Mouse (Mus musculus) embryonic facial prominence, embryonic 15.5 days (tissue): ENCODE results near the gene Zfp628. TPM values are rescaled to one million over a fixed set of nuclear protein-coding genes. Genes with fewer than 3 reads are reported as not detected.
A peak's percentile ranks its signal among the peaks of the same experiment; 100 is the strongest.

Experiments used
- ATAC-seq: fragments of 200-750 bp; cut with Nextera tagmentation; 2 replicates; pipeline ENCODE4 v1.8.0; 2017; ENCODE audit warnings: low read depth, moderate TSS enrichment; ENCODE audit not compliant: insufficient number of reproducible peaks, low FRiP score, low TSS enrichment
- H3K27ac ChIP-seq: fragments of 300-500 bp; sonication (generic); replicated peaks from 2 replicates; pipeline ENCODE4 v1.5.1; 2015; ENCODE audit warnings: mild to moderate bottlenecking, inconsistent platforms
- H3K27me3 ChIP-seq: fragments of 300-500 bp; sonication (generic); 2 replicates; pipeline ENCODE4 v1.6.1; 2015; ENCODE audit warnings: inconsistent platforms
- H3K36me3 ChIP-seq: fragments of 300-500 bp; sonication (generic); 2 replicates; pipeline ENCODE4 v1.6.1; 2015; ENCODE audit warnings: mild to moderate bottlenecking, inconsistent platforms
- H3K4me1 ChIP-seq: fragments of 300-500 bp; sonication (generic); 2 replicates; pipeline ENCODE4 v1.6.1; 2015; ENCODE audit warnings: inconsistent platforms
- H3K4me2 ChIP-seq: fragments of 300-500 bp; sonication (generic); replicated peaks from 2 replicates; pipeline ENCODE4 v1.6.1; 2015; ENCODE audit warnings: mild to moderate bottlenecking, inconsistent platforms
- H3K4me3 ChIP-seq: fragments of 300-500 bp; sonication (generic); replicated peaks from 2 replicates; pipeline ENCODE4 v1.5.1; 2015; ENCODE audit warnings: mild to moderate bottlenecking, inconsistent platforms
- H3K9ac ChIP-seq: fragments of 300-500 bp; sonication (generic); 2 replicates; pipeline ENCODE4 v1.6.1; 2015; ENCODE audit warnings: inconsistent platforms
- H3K9me3 ChIP-seq: fragments of 300-500 bp; sonication (generic); replicated peaks from 2 replicates; pipeline ENCODE4 v1.6.1; 2016; ENCODE audit warnings: inconsistent platforms
- WGBS: fragments of 180-500 bp; shearing (Covaris S2); methylation state at CpG from one replicate; pipeline ENCODE4 v1.1.7; 2015; 5-methylcytosine and 5-hydroxymethylcytosine counted together
- polyA plus RNA-seq: library from polyadenylated mRNA; unstranded; fragments of >200 nt; fragmentation: Nextera tagmentation; extraction: Ambion mirVana; gene quantifications from 2 replicates; pipeline ENCODE4 v1.2.1, GENCODE M21; 2015

Gene Zfp628
- polyA plus RNA-seq, 1 experiment from 2014 or later: 4.9 TPM

DNA sequence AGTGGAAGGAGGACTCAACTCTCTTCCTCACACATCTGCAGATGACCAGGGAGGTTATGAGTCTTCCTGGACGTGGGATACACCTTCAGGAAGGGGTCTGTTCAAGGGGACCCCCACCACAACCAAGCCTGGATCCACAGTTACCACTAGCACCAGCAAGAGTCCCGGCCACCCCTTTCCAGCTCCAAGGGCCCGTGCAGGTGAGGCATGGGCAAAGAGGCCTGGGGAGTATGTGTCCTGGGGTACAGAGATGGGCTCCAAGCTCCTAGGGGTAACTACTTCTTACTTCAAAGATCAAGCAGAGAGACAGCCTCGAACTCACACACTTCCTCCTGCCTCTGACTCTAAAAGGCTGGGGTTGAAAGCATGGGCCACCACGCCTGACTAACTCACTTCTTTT is 27.7 kb downstream of the Zfp628 start:
- no peaks in the 10 kb centered on the region for H3K36me3 ChIP-seq
- 47% methylated on average over 5 of the region's 5 CpGs for WGBS
- H3K4me2 ChIP-seq: no peak overlapping the region
- no peak for ATAC-seq
- no peaks in the 10 kb centered on the region for H3K27me3 ChIP-seq
- H3K27ac ChIP-seq: no peak overlapping the region
- 0 out of 2 replicates have a peak, but pooled peaks cover 5% of the 10 kb centered on the region for H3K4me1 ChIP-seq
- no peak overlapping the region for H3K4me3 ChIP-seq
- no peak overlapping the region for H3K9ac ChIP-seq
- H3K9me3 ChIP-seq: no peaks in the 10 kb centered on the region

DNA sequence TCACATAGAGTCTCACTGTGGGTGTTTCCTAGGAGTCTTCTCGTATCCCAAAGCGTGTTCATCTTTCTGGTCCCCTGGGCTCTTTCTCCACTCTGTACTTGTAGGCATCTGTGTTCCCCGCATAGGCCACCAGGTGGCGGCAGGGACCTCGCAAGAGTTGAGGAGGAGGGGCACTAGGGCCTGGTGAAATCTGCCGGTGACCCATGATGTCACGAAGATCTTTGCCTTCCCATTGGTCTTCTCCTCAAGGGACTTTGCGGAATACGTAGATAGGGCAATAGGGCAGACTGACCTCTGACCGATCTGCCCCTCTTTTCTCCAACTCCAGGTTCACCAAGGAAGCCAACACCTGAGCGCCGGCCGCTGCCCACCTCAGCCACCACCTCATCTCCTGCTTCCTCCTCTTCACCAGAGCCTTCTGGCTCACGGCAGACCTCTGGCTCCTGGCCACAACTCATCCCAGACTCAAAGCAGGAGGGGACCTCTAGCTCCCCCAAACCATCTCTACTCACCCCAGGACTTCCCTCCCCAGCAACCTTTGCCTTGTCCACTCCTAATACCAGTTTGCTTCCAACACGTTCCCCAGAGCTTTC is 28.3 kb downstream of the Zfp628 start:
- H3K4me3 ChIP-seq: peak overlapping the region; percentile 33
- H3K9ac ChIP-seq: no peak overlapping the region; the same call in 1 of the 2 replicates
- WGBS: 18% methylated on average over 15 of the region's 15 CpGs
- H3K4me2 ChIP-seq: peak overlapping the region; percentile 58
- no peaks in the 10 kb centered on the region for H3K27me3 ChIP-seq
- H3K36me3 ChIP-seq: no peaks in the 10 kb centered on the region
- H3K9me3 ChIP-seq: no peaks in the 10 kb centered on the region
- 0 out of 2 replicates have a peak, but pooled peaks cover 5% of the 10 kb centered on the region for H3K4me1 ChIP-seq
- peak; percentile 80 for ATAC-seq
- no peak overlapping the region for H3K27ac ChIP-seq

DNA sequence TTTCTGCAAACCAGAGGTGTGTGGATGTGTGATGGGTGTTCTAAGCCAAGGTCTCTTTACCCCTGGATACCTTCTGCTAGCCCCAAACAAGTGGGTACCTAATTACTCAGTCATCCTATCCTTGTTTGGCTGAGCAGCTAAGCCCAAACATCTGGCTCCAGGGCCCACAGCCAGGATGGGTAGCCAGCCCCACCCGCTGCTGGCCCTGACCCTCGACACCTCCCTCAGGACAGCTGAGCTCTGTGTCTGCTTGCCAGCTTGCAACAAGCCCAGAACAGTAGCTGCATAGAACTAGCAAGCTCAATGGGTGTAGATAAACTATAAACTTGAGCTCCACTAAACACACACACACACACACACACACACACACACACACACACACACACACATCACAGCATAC is 32.8 kb downstream of the Zfp628 start:
- Histone ChIP-seq H3K4me3 (no peak overlapping the region), H3K9me3 (no peaks in the 10 kb centered on the region), H3K27ac (no peak overlapping the region), H3K36me3 (no peaks in the 10 kb centered on the region), H3K4me2 (no peak overlapping the region), H3K4me1 (0 out of 2 replicates have a peak, but pooled peaks cover 5% of the 10 kb centered on the region), H3K27me3 (no peaks in the 10 kb centered on the region), H3K9ac (no peak overlapping the region)
- WGBS: 24% methylated on average over 2 of the region's 2 CpGs
- no peak for ATAC-seq

DNA sequence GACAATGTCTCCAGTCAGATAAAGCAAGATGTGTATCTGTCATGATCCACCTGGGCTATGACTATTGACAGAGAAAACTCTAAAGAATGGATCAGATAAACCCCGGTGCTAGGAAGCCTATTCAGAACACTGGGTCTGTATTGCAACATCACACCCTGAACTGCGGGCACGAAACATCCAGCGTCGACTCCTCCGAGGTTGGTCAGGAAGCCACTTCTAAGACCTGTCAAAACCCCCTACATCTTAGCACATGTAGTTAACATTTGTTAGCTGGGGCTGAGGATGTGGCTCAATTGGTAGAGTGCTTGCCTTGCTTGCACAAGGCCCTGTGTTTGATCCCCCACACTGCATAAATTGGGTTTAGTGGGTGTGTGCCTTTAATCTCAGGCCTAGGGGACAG is 33.4 kb downstream of the Zfp628 start:
- no peak overlapping the region for H3K9ac ChIP-seq
- 67% methylated on average over 6 of the region's 6 CpGs for WGBS
- H3K4me2 ChIP-seq: no peak overlapping the region
- no peak overlapping the region for H3K27ac ChIP-seq
- no peaks in the 10 kb centered on the region for H3K27me3 ChIP-seq
- no peak overlapping the region for H3K4me3 ChIP-seq
- no peak for ATAC-seq
- 0 out of 2 replicates have a peak, but pooled peaks cover 3% of the 10 kb centered on the region for H3K4me1 ChIP-seq
- H3K36me3 ChIP-seq: no peaks in the 10 kb centered on the region
- no peaks in the 10 kb centered on the region for H3K9me3 ChIP-seq

DNA sequence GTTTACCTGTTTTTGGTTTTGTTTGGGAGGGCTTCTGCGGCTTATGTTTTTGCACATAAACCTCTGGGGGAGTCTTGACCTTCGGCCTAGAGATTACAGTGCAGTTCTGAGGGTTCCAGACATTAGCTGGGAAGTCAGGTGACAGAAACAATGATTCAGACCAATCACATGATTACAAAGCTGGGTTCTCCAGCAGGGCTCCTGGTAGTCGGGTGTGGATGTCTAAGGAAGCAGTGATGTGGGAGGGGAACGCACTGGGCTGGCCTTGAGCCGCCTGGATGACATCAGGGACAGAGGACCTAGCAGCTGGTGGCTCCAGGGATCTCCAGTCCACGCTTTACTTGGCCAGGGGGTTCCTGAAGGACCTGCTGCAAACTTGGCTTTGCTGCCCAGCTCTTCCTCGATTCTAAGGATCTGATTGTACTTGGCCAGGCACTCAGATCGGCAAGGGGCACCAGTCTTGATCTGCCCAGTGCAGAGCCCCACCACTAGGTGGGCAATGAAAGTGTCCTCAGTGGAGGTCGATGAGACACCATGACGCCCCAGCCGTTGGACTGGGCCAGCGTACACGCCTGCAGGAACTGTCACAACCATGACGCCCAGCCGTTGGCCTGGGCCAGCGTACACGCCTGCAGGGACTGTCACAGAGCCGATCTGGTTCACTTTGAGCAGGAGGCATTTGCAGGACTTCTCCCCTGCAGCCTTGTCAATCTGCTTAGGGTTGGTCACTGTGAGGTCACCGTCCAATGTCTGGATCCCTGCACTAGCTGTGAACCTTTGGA is 35.7 kb downstream of the Zfp628 start:
- 81% methylated on average over 19 of the region's 19 CpGs for whole genome bisulfite sequencing
- Histone ChIP-seq H3K4me2 (no peak overlapping the region), H3K27me3 (no peaks in the 10 kb centered on the region), H3K36me3 (no peaks in the 10 kb centered on the region), H3K9ac (no peak overlapping the region), H3K9me3 (no peaks in the 10 kb centered on the region), H3K27ac (no peak overlapping the region), H3K4me1 (0 out of 2 replicates have a peak, but pooled peaks cover 3% of the 10 kb centered on the region), H3K4me3 (no peak overlapping the region)
- no peak for ATAC-seq

DNA sequence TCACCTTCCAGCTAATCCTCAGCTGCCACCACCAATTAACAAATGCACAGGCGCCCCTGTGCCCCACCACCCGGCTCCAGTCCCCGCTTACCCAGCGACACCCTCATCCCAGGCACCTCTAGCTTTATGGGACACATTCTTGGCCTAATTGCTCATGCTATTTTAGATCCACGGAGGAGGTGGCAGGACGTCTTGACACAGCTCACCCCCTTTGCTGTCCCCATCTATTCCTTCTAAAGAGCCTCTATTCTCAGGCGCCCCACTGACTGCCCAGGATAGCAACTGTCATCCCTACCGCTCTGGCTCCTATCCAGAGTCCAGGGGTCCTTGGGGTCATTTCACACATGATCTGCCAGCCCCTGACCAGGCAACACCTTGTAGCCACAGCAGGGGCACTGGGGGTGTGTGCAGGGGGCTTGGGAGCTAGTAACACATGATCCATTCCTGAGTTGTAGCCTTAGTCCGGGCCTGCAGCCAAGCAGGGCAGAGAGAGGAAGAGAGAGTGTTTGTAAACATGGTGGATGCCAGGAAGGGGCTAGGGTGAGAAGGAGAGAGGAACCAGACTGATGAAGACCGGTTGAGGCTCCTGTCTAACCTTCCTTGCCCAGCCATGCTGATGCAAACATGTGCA is 38.9 kb downstream of the Zfp628 start:
- H3K36me3 ChIP-seq: no peaks in the 10 kb centered on the region
- no peak overlapping the region for H3K9ac ChIP-seq
- no peaks in the 10 kb centered on the region for H3K27me3 ChIP-seq
- no peak overlapping the region for H3K4me2 ChIP-seq
- no peaks in the 10 kb centered on the region for H3K9me3 ChIP-seq
- ATAC-seq: no peak
- no peak overlapping the region for H3K27ac ChIP-seq
- 26% methylated on average over 10 of the region's 10 CpGs for WGBS
- 0 out of 2 replicates have a peak, but pooled peaks cover 3% of the 10 kb centered on the region for H3K4me1 ChIP-seq
- no peak overlapping the region for H3K4me3 ChIP-seq

DNA sequence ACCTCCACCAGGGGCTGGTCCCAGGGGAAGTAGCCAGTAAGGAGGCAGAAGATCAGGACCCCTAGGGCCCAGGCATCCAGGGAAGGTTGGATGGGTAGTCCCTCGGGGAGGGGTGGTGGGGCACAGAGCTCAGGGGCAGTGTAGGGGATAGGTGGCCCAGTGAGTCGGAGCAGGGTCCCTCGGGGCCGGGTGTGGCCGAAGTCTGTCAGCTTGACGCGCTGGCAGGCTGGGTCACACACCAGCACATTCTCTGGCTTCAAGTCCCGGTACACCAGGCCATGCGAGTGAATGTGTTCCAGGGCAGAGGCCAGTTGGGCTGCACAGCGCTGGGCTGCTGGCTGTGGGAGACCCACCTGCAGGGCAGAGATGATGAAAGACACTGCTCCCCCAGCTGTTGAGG is 42.3 kb downstream of the Zfp628 start:
- no peak overlapping the region for H3K27ac ChIP-seq
- H3K27me3 ChIP-seq: no peaks in the 10 kb centered on the region
- H3K4me2 ChIP-seq: no peak overlapping the region
- no peaks in the 10 kb centered on the region for H3K36me3 ChIP-seq
- no peak for ATAC-seq
- 0 out of 2 replicates have a peak, but pooled peaks cover 3% of the 10 kb centered on the region for H3K4me1 ChIP-seq
- 71% methylated on average over 10 of the region's 10 CpGs for WGBS
- no peaks in the 10 kb centered on the region for H3K9me3 ChIP-seq
- H3K9ac ChIP-seq: no peak overlapping the region
- no peak overlapping the region for H3K4me3 ChIP-seq

DNA sequence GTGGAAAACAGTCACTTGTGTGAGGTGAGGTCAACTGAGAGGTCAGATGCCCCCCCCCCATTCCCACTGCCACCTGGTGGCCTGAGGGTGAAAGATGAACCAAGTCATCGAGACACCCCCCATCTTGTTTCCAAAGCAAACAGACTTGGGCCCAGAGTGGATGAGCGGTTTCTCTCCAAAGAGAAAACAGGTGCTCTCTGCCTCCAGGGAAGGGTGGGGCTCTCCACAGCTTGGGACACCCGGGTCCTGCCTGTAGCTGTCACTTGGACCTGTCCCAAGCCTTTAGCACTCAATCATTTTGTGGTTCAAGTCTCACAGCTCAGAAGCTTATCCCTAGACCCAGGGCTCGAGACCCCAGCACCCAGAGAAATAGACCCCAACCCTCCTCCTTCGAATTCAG is 48.5 kb downstream of the Zfp628 start:
- H3K9me3 ChIP-seq: no peaks in the 10 kb centered on the region
- H3K4me2 ChIP-seq: no peak overlapping the region
- no peak overlapping the region for H3K9ac ChIP-seq
- no peak overlapping the region for H3K4me3 ChIP-seq
- 50% methylated on average over 5 of the region's 5 CpGs for WGBS
- H3K36me3 ChIP-seq: no peaks in the 10 kb centered on the region
- peaks cover 7% of the 10 kb centered on the region for H3K4me1 ChIP-seq
- no peak overlapping the region for H3K27ac ChIP-seq
- ATAC-seq: no peak
- H3K27me3 ChIP-seq: no peaks in the 10 kb centered on the region

DNA sequence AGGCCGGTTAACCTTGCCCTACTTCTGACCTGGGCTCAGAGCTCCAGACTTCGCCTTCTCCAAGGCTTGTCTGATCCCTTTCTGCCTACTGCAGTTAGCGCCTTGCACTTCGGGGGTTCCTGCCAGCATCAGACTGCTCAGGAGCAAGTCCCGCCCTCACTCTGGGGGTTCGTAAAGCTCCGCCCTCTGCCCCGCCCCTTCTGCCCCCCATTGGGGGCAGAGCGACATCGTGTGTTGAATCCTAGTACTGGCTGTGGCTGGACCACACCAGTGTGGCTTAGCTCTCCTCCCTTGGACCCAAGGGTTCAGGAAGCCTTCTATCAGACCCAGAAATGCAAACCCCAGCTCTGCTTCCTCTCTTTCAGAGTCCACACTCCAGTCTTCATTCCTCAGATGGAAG is 49.3 kb downstream of the Zfp628 start, which contains the start of gene Sbk2:
TSS of gene Sbk2 (minus strand) at position 135 of the 400 bp plus-strand sequence.
- Histone ChIP-seq H3K4me2 (peak within 1 kb of the TSS; percentile 24; the same call in 1 of the 2 replicates), H3K9ac (no peak within 1 kb of the TSS), H3K27me3 (no peaks in the 10 kb centered on the region), H3K4me3 (no peak within 1 kb of the TSS), H3K4me1 (peaks cover 7% of the 10 kb centered on the region), H3K36me3 (no peaks in the 10 kb centered on the region), H3K9me3 (no peaks in the 10 kb centered on the region), H3K27ac (no peak within 1 kb of the TSS; the same call in 1 of the 2 replicates)
- WGBS: 4% methylated on average over 10 of the region's 10 CpGs
- peak; percentile 76; the same call in 1 of the 2 replicates for ATAC-seq

DNA sequence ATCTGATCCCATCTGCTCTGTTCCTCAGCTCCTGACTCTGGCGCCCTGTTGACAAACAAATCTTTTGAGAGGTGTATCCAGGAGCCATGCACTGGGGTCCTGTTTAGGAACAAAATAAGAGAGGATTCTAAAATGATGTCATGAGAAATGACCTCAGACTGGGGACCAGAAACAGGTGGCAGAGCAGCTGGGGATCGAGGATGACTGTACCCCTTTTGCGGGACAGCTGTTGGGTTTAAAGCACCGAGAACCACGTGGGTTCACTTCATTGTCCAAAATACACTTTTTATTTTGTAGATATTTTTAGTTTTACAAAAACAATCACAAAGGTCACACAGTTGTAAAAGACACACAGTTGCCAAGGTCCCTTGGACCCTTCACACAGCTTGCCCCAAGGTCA is 50.0 kb downstream of the Zfp628 start:
- no peaks in the 10 kb centered on the region for H3K27me3 ChIP-seq
- no peak overlapping the region for H3K4me3 ChIP-seq
- H3K9ac ChIP-seq: no peak overlapping the region
- no peaks in the 10 kb centered on the region for H3K9me3 ChIP-seq
- WGBS: 77% methylated on average over 5 of the region's 5 CpGs
- H3K4me2 ChIP-seq: no peak overlapping the region
- H3K27ac ChIP-seq: no peak overlapping the region
- no peaks in the 10 kb centered on the region for H3K36me3 ChIP-seq
- no peak for ATAC-seq
- peaks cover 7% of the 10 kb centered on the region for H3K4me1 ChIP-seq

DNA sequence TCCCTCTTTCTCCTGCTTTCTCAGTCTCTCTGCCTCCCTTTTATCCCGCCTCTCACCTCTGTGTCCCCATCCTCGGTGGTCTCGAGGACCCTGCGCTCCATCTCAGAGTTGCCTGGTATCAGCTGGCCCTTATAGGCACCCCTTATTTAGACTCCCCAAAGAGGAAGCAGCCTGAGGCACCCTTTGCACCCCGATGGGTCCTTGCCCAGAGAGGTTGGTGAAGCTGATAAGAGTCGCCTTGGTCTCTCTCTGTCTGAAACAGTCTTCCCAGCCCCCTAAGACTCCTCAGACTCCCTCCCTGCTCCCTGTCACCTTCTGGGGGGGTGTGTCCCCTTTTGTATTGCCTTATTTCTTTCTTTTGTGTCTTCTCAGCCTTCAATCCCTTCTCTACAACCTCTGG is 56.1 kb downstream of the Zfp628 start, which contains the start of gene Sbk3:
TSS of gene Sbk3 (minus strand) at position 101 of the 400 bp plus-strand sequence.
- no peak within 1 kb of the TSS for H3K27ac ChIP-seq
- no peaks in the 10 kb centered on the region for H3K27me3 ChIP-seq
- H3K36me3 ChIP-seq: no peaks in the 10 kb centered on the region
- H3K9me3 ChIP-seq: no peaks in the 10 kb centered on the region
- H3K4me3 ChIP-seq: no peak within 1 kb of the TSS
- H3K4me1 ChIP-seq: no peaks in the 10 kb centered on the region
- WGBS: 45% methylated on average over 6 of the region's 6 CpGs
- H3K4me2 ChIP-seq: no peak within 1 kb of the TSS
- no peak for ATAC-seq
- H3K9ac ChIP-seq: no peak within 1 kb of the TSS
